Mouse (Mus musculus) cerebellum, adult 18-20 months (tissue): ENCODE measurements around the gene Ikzf5.
A peak's percentile ranks its signal among the peaks of the same experiment; 100 is the strongest.
"Not testable (repeated sequence)": the region's sequence is repeated elsewhere in the genome, so short reads cannot be mapped to it uniquely, and the experiment has no call there.

Source experiments
- DNase-seq, 2 experiments: peaks; one replicate each; pipeline ENCODE4 v3.0.0; 2021

Gene Ikzf5

GRCm38 (mm10) chr7:131410416-131411058 is at the start of gene Ikzf5, which contains the start of gene Acadsb:
Gene Ikzf5, minus strand, starts transcription at chr7:131410521.
Gene Acadsb, plus strand, starts transcription at chr7:131410601.
- peak; percentile 99 for DNase-seq

- DNase-seq, result no peak
These were observed 46.4 kb upstream of the Ikzf5 start for GRCm38 (mm10) chr7:131456714-131457113.

GRCm38 (mm10) chr7:131437051-131437450 is 26.7 kb upstream of the Ikzf5 start:
- no peak for DNase-seq

GRCm38 (mm10) chr7:131434276-131434675 is 24.0 kb upstream of the Ikzf5 start:
- no peak for DNase-seq

- peak; percentile 22 for DNase-seq
These were observed 21.9 kb upstream of the Ikzf5 start for GRCm38 (mm10) chr7:131432244-131432643.

GRCm38 (mm10) chr7:131427331-131427730 is 17.0 kb upstream of the Ikzf5 start:
- DNase-seq, result no peak

- DNase-seq, result no peak
These were observed 14.6 kb upstream of the Ikzf5 start for GRCm38 (mm10) chr7:131424912-131425311.

- DNase-seq, result no peak
These were observed 7.3 kb upstream of the Ikzf5 start for GRCm38 (mm10) chr7:131417605-131418004.

- DNase-seq, result not testable (repeated sequence)
These were observed 6.4 kb upstream of the Ikzf5 start for GRCm38 (mm10) chr7:131416742-131417141.

- DNase-seq, result no peak
These were observed 1.6 kb upstream of the Ikzf5 start for GRCm38 (mm10) chr7:131411941-131412270.

GRCm38 (mm10) chr7:131411221-131411940 is 1.1 kb upstream of the Ikzf5 start:
- DNase-seq, result peak in 1 of 2 experiments; percentile 17

- no peak for DNase-seq
These were observed 334 bp downstream of the Ikzf5 start for GRCm38 (mm10) chr7:131409988-131410385.

- no peak for DNase-seq
These were observed 867 bp downstream of the Ikzf5 start for GRCm38 (mm10) chr7:131409321-131409987.

GRCm38 (mm10) chr7:131391761-131392160 is 18.6 kb downstream of the Ikzf5 start:
- DNase-seq, result not testable (repeated sequence)

GRCm38 (mm10) chr7:131371880-131372651 is 38.3 kb downstream of the Ikzf5 start:
- DNase-seq, result no peak

- DNase-seq, result no peak
These were observed 38.9 kb downstream of the Ikzf5 start for GRCm38 (mm10) chr7:131371470-131371860.

GRCm38 (mm10) chr7:131370648-131371469 is 39.5 kb downstream of the Ikzf5 start, which contains the start of gene Pstk:
Gene Pstk, plus strand, starts transcription at chr7:131371141.
- DNase-seq, result peak; percentile 86 to 96

- DNase-seq, result no peak
These were observed 46.2 kb downstream of the Ikzf5 start for GRCm38 (mm10) chr7:131364131-131364530.

- DNase-seq, result peak; percentile 95
These were observed 47.6 kb downstream of the Ikzf5 start, which contains the start of gene 2310057M21Rik for GRCm38 (mm10) chr7:131362615-131363300. Gene 2310057M21Rik, minus strand, starts transcription at chr7:131362759.

GRCm38 (mm10) chr7:131362269-131362614 is 48.1 kb downstream of the Ikzf5 start:
- DNase-seq, result no peak

GRCm38 (mm10) chr7:131356105-131356504 is 54.2 kb downstream of the Ikzf5 start:
- DNase-seq, result no peak
